Mouse (Mus musculus): Measurements from ENCODE around the gene Zfp385a. TPM values are rescaled to one million over a fixed set of nuclear protein-coding genes. Genes with fewer than 3 reads are reported as not detected.
A peak's percentile ranks its signal among the peaks of the same experiment; 100 is the strongest.

Gene Zfp385a
- total and polyA plus RNA-seq, 2 experiments from 2014 or later, result 23.1 to 25.8 TPM

GRCm38 (mm10) chr15:103305792-103306645, 33.9 kb downstream of the Zfp385a start:
- no peak for ATAC-seq
- H3K36me3 ChIP-seq (ENCODE audit: insufficient read depth, low read length), result no peaks in the 10 kb centered on the region
- TF ChIP-seq CTCF (IDR thresholded peaks at IDR 0.05; ENCODE audit: low read depth), result no peak

GRCm38 (mm10) chr15:103305070-103305678, 34.7 kb downstream of the Zfp385a start:
- no peaks in the 10 kb centered on the region for H3K27me3 ChIP-seq (ENCODE audit: insufficient read depth, low read length)
- H3K9me3 ChIP-seq (ENCODE audit: low read length), result no peaks in the 10 kb centered on the region
- H3K4me2 ChIP-seq (ENCODE audit: low read depth, low read length), result peak overlapping the region; percentile 83
- TF ChIP-seq CTCF (IDR thresholded peaks at IDR 0.05; ENCODE audit: low read depth), result 0 out of 2 replicates have a peak, but pooled peaks have one; percentile 2
- peak overlapping the region; percentile 94 for H3K27ac ChIP-seq
- H3K36me3 ChIP-seq (ENCODE audit: insufficient read depth, low read length), result no peaks in the 10 kb centered on the region
- peak overlapping the region; percentile 51 for H3K9ac ChIP-seq (replicated peaks; ENCODE audit: low read length)
- DNase-seq (ENCODE audit: low spot score) (peak; percentile 99), ATAC-seq (peak; percentile 97)
- peak overlapping the region; percentile 44 for H3K4me3 ChIP-seq (ENCODE audit: low read length)
- peaks cover 32% of the 10 kb centered on the region for H3K4me1 ChIP-seq (ENCODE audit: insufficient read depth, low read length)
- WGBS, result under 1% methylated on average over 70 of the region's 71 CpGs

More at GRCm38 (mm10) chr15:103305792-103306645, 33.9 kb downstream of the Zfp385a start:
- peaks cover 24% of the 10 kb centered on the region for H3K4me1 ChIP-seq (ENCODE audit: insufficient read depth, low read length)
- 33% methylated on average over 8 of the region's 8 CpGs for WGBS
- no peaks in the 10 kb centered on the region for H3K27me3 ChIP-seq (ENCODE audit: insufficient read depth, low read length)
- peak overlapping the region; percentile 51 for H3K9ac ChIP-seq (replicated peaks; ENCODE audit: low read length)
- H3K27ac ChIP-seq, result peak overlapping the region; percentile 94
- no peak for DNase-seq (ENCODE audit: low spot score)
- H3K4me3 ChIP-seq (ENCODE audit: low read length), result peak overlapping the region; percentile 44
- H3K4me2 ChIP-seq (ENCODE audit: low read depth, low read length), result peak overlapping the region; percentile 83
- H3K9me3 ChIP-seq (ENCODE audit: low read length), result no peaks in the 10 kb centered on the region

DNA sequence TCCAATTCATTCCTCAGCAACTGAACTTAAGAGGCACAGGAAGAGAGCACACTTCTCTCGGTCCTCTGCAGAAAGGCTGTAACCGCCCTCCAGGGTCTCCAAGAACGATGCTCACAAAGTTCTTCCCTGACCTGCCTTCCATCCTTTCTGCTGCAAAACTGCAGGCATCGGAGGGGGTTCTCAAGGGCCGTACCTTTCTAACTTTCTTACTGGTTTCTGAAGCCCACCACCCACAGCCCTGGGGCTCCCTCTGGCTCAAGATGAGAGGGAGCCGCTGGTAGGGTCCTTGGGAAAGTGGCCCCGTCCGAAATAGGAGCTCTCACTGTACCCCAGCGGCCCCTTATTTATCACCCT, 35.3 kb downstream of the Zfp385a start:
- H3K9me3 ChIP-seq (ENCODE audit: low read length), result no peaks in the 10 kb centered on the region
- H3K4me1 ChIP-seq (ENCODE audit: insufficient read depth, low read length), result peaks cover 38% of the 10 kb centered on the region
- peak overlapping the region; percentile 44 for H3K4me3 ChIP-seq (ENCODE audit: low read length)
- no peaks in the 10 kb centered on the region for H3K36me3 ChIP-seq (ENCODE audit: insufficient read depth, low read length)
- DNase-seq (ENCODE audit: low spot score), result no peak
- no peak for ATAC-seq
- peak overlapping the region; percentile 83 for H3K4me2 ChIP-seq (ENCODE audit: low read depth, low read length)
- no peak for TF ChIP-seq CTCF (IDR thresholded peaks at IDR 0.05; ENCODE audit: low read depth)
- WGBS, result 0% methylated on average over 9 of the region's 9 CpGs
- H3K27ac ChIP-seq, result peak overlapping the region; percentile 94
- H3K27me3 ChIP-seq (ENCODE audit: insufficient read depth, low read length), result no peaks in the 10 kb centered on the region
- H3K9ac ChIP-seq (replicated peaks; ENCODE audit: low read length), result peak overlapping the region; percentile 51

- Histone ChIP-seq H3K9me3 (ENCODE audit: low read length) (no peaks in the 10 kb centered on the region), H3K27me3 (ENCODE audit: insufficient read depth, low read length) (no peaks in the 10 kb centered on the region), H3K27ac (peak overlapping the region; percentile 94), H3K9ac (replicated peaks; ENCODE audit: low read length) (peak overlapping the region; percentile 51), H3K4me1 (ENCODE audit: insufficient read depth, low read length) (peaks cover 40% of the 10 kb centered on the region), H3K4me3 (ENCODE audit: low read length) (peak overlapping the region; percentile 44; the same call in 1 of the 2 replicates), H3K4me2 (ENCODE audit: low read depth, low read length) (peak overlapping the region; percentile 83), H3K36me3 (ENCODE audit: insufficient read depth, low read length) (no peaks in the 10 kb centered on the region)
- no peak for TF ChIP-seq CTCF (IDR thresholded peaks at IDR 0.05; ENCODE audit: low read depth)
- DNase-seq (ENCODE audit: low spot score) (peak; percentile 13), ATAC-seq (no peak)
- 8% methylated on average over 8 of the region's 8 CpGs for WGBS
These were observed 35.8 kb downstream of the Zfp385a start for GRCm38 (mm10) chr15:103303916-103304615.

- no peak for TF ChIP-seq CTCF (IDR thresholded peaks at IDR 0.05; ENCODE audit: low read depth)
- Histone ChIP-seq H3K4me3 (ENCODE audit: low read length) (no peak overlapping the region), H3K9ac (replicated peaks; ENCODE audit: low read length) (no peak overlapping the region; the same call in 1 of the 2 replicates), H3K4me1 (ENCODE audit: insufficient read depth, low read length) (peaks cover 44% of the 10 kb centered on the region), H3K4me2 (ENCODE audit: low read depth, low read length) (no peak overlapping the region), H3K36me3 (ENCODE audit: insufficient read depth, low read length) (no peaks in the 10 kb centered on the region), H3K27me3 (ENCODE audit: insufficient read depth, low read length) (no peaks in the 10 kb centered on the region), H3K27ac (peak overlapping the region; percentile 91; the same call in 1 of the 2 replicates), H3K9me3 (ENCODE audit: low read length) (no peaks in the 10 kb centered on the region)
- DNase-seq (ENCODE audit: low spot score) (no peak), ATAC-seq (no peak)
- WGBS, result 30% methylated on average over 6 of the region's 6 CpGs
These were observed 37.4 kb downstream of the Zfp385a start for GRCm38 (mm10) chr15:103302341-103303021.

Data from hindbrain, postnatal 0 days (tissue).